Mouse (Mus musculus): ENCODE measurements around the gene Foxd3. TPM values are rescaled to one million over a fixed set of nuclear protein-coding genes. Genes with fewer than 3 reads are reported as not detected.

The Foxd3 gene
- polyA plus RNA-seq, 1 experiment = not detected

DNA sequence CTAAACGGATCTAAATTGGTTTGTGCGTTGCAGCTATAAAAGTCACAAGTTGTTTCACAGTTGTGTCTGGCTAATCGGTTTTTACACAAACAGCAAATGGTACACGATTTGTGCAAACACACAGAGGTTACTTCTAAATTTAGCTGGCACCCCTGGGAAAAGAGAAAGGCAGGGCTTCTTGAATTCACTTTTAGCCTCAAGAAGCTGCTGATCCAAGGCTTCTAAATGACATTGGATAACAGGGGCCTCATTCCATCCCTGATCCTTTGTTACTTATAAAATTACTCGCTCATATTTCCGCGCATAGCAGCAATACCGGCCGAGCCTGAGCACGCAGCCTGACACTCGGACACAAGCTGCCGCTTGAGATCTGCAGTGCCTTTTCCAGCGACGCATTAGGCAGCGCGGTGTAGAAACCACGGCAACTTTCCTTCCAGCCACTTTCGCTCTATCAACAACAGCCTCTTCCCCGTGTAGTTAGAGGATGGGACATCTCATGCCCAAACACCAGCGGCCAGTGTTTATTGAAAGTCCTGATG is 4.0 kb downstream of the Foxd3 start:
- TF ChIP-seq CTCF (IDR thresholded peaks at IDR 0.05; ENCODE audit: control insufficient read depth, insufficient read depth, low read length) (no peak), POLR2A (IDR thresholded peaks at IDR 0.05; ENCODE audit: borderline replicate concordance, control insufficient read depth, low read depth, low read length) (no peak)
- WGBS = 1% methylated on average over 20 of the region's 20 CpGs
- no peak overlapping the region for H3K4me3 ChIP-seq (replicated peaks; ENCODE audit: control insufficient read depth, low read depth, low read length)
- no peaks in the 10 kb centered on the region for H3K4me1 ChIP-seq (ENCODE audit: control insufficient read depth, insufficient read depth, low read length)
- H3K27ac ChIP-seq (ENCODE audit: control insufficient read depth, insufficient read depth, low read depth, low read length, poor library complexity) = no peak overlapping the region

DNA sequence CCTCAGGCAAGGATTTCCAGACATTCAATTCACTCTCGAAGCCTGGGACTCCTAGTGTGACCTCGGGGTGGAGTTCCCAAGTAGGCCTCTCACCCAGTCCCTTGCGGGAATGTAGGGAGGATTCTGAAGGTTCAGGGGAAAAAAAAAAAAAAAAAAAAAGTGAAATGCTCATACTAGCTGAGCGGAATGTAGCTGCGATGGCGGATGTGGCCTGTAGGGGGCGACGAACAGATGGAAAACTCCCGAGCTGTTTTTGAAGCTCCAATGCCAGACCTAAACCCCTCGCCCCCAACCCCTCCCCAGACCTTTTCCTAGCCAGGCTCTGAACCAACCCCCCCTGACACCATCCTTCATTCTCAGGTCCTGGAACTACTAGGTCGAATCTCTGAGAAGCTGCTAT is 4.9 kb downstream of the Foxd3 start:
- WGBS = 0% methylated on average over 11 of the region's 11 CpGs
- Histone ChIP-seq H3K27ac (ENCODE audit: control insufficient read depth, insufficient read depth, low read depth, low read length, poor library complexity) (no peak overlapping the region), H3K4me3 (replicated peaks; ENCODE audit: control insufficient read depth, low read depth, low read length) (no peak overlapping the region), H3K4me1 (ENCODE audit: control insufficient read depth, insufficient read depth, low read length) (no peaks in the 10 kb centered on the region)
- TF ChIP-seq CTCF (IDR thresholded peaks at IDR 0.05; ENCODE audit: control insufficient read depth, insufficient read depth, low read length) = peak; percentile 67
- no peak for TF ChIP-seq POLR2A (IDR thresholded peaks at IDR 0.05; ENCODE audit: borderline replicate concordance, control insufficient read depth, low read depth, low read length)

DNA sequence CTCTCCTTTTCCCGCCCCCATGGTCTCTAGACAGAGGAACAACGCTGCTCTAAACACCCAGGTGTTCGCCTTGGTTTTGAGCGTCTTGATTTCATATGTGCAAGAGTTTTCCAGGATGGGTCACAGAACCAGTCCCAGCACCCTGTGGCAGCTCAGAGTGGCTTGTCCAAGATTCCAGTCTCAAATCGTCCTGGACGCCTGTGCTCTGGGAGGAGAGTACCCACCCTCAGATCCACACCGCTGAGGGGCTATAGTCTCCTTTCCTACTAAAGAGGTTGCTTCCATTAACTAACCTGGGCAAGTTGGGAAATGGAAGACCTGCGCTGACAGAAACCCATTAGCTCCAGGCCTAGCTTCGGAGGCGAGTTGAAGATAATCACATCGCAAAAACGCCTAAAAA is 5.9 kb downstream of the Foxd3 start:
- 16% methylated on average over 12 of the region's 12 CpGs for WGBS
- no peak for TF ChIP-seq CTCF (IDR thresholded peaks at IDR 0.05; ENCODE audit: control insufficient read depth, insufficient read depth, low read length)
- no peak overlapping the region for H3K4me3 ChIP-seq (replicated peaks; ENCODE audit: control insufficient read depth, low read depth, low read length)
- H3K27ac ChIP-seq (ENCODE audit: control insufficient read depth, insufficient read depth, low read depth, low read length, poor library complexity) = no peak overlapping the region
- no peaks in the 10 kb centered on the region for H3K4me1 ChIP-seq (ENCODE audit: control insufficient read depth, insufficient read depth, low read length)

DNA sequence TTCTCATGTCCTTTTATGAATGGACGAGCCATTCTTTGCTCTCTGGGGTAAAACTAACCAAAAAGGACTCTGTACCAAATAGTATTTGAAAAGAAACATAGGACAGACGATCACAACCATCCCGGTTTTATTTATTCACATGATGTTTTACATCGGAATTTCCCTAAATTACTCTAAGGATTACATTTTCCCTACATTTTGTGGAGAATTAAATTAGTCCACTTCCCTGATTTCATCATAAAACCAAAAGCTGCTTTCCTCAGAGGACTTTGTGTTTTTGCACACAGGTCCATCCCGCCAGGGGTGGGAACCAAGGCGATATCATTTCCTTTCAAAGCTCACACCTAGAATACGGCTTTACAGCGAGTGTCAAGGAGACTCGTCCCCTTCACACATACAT is 6.3 kb downstream of the Foxd3 start:
- H3K4me3 ChIP-seq (replicated peaks; ENCODE audit: control insufficient read depth, low read depth, low read length) = no peak overlapping the region
- no peak for TF ChIP-seq CTCF (IDR thresholded peaks at IDR 0.05; ENCODE audit: control insufficient read depth, insufficient read depth, low read length)
- TF ChIP-seq POLR2A (IDR thresholded peaks at IDR 0.05; ENCODE audit: borderline replicate concordance, control insufficient read depth, low read depth, low read length) = no peak
- H3K4me1 ChIP-seq (ENCODE audit: control insufficient read depth, insufficient read depth, low read length) = no peaks in the 10 kb centered on the region
- 12% methylated on average over 9 of the region's 9 CpGs for WGBS
- H3K27ac ChIP-seq (ENCODE audit: control insufficient read depth, insufficient read depth, low read depth, low read length, poor library complexity) = no peak overlapping the region

DNA sequence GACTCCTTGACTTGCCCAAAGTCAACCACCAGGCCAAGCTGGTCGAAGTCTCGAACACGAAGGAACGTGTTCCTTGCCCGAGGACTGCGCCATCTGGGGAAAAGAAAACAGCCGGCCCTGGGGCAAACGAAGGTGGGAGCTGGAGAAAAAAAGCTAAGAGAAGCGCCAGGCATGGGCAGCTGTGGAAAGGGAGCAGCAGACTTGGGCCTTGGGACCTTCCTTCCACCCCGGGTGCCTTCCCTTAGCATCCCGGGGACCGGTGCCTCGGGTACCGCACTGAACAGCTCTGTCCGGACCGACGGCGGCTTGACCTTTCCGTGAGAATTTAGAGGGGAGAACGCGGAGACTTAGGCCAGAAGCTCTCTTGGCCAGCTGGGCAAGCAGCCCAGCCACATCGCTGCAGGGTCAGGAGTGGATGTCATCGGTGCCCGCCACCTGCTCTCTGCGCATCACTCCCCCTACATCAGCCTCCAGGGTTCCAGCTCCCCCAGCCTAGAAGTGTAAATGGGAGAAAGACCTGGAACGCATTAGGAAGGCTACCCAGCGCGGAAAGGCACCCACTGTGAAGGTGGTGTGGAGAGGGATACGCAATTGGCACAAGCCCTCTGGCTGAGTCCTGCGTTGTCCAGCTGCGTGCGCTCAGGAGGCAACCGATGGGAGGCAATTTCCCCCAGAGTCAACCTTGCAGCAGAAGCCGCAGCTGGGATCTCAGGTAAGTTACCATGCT is 6.9 kb downstream of the Foxd3 start:
- no peak overlapping the region for H3K4me3 ChIP-seq (replicated peaks; ENCODE audit: control insufficient read depth, low read depth, low read length)
- H3K4me1 ChIP-seq (ENCODE audit: control insufficient read depth, insufficient read depth, low read length) = no peaks in the 10 kb centered on the region
- H3K27ac ChIP-seq (ENCODE audit: control insufficient read depth, insufficient read depth, low read depth, low read length, poor library complexity) = no peak overlapping the region; the same call in 1 of the 2 replicates
- no peak for TF ChIP-seq CTCF (IDR thresholded peaks at IDR 0.05; ENCODE audit: control insufficient read depth, insufficient read depth, low read length)
- no peak for TF ChIP-seq POLR2A (IDR thresholded peaks at IDR 0.05; ENCODE audit: borderline replicate concordance, control insufficient read depth, low read depth, low read length)
- WGBS = 9% methylated on average over 34 of the region's 34 CpGs

DNA sequence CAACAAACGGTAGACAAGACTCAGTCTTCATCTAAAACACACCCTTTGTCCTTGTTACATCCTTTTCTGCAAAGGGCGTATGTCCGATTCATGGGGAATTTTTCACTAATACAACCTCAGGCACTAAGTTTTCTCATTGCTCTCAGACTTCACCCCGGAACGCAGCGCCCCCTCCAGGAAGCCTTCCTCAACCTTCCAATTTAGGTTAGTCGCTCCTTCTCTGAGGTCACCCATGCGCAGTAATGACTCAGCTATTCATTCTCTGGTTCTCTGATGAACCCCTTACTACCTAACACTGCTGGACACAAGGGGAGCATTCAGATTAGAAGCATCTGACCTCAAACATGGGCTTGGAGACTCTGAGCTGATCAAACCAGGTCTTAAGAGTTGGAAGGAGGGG is 7.6 kb downstream of the Foxd3 start:
- TF ChIP-seq CTCF (IDR thresholded peaks at IDR 0.05; ENCODE audit: control insufficient read depth, insufficient read depth, low read length) = no peak
- TF ChIP-seq POLR2A (IDR thresholded peaks at IDR 0.05; ENCODE audit: borderline replicate concordance, control insufficient read depth, low read depth, low read length) = no peak
- Histone ChIP-seq H3K27ac (ENCODE audit: control insufficient read depth, insufficient read depth, low read depth, low read length, poor library complexity) (no peak overlapping the region), H3K4me3 (replicated peaks; ENCODE audit: control insufficient read depth, low read depth, low read length) (no peak overlapping the region), H3K4me1 (ENCODE audit: control insufficient read depth, insufficient read depth, low read length) (no peaks in the 10 kb centered on the region)
- WGBS = 16% methylated on average over 8 of the region's 8 CpGs

DNA sequence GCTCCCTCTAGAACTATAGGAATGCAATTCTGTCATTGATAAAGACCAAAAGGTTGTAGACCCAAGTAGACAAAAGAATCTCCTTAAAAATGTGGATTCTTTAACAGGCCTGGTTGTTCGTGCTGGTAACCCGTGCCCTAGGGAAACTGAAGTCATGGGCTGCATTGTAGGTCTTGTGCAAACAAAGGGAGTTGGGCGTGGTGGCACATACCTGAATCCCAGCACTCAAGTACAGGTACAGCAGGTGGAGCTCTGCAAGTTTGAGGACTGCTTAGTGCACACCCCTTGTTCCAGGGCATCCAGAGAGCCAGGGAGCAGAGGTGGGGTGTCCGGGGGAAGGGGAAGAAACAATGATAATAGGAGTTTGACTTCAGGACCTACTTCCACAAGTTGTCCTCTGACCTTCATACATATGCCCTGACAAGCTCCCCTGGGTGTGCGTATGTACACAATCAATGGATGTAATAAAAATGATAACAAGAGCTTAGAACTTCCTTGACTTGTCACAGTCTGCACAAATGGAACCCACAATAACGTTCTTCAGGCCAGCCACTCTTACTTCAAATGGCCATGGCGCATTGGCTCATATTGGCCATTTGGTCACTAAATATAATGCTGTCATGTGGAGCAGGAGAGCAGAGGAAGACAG is 14.2 kb downstream of the Foxd3 start:
- TF ChIP-seq POLR2A (IDR thresholded peaks at IDR 0.05; ENCODE audit: borderline replicate concordance, control insufficient read depth, low read depth, low read length) = no peak
- no peak for TF ChIP-seq CTCF (IDR thresholded peaks at IDR 0.05; ENCODE audit: control insufficient read depth, insufficient read depth, low read length)
- WGBS = 79% methylated on average over 7 of the region's 7 CpGs
- no peaks in the 10 kb centered on the region for H3K4me1 ChIP-seq (ENCODE audit: control insufficient read depth, insufficient read depth, low read length)
- H3K27ac ChIP-seq (ENCODE audit: control insufficient read depth, insufficient read depth, low read depth, low read length, poor library complexity) = no peak overlapping the region
- H3K4me3 ChIP-seq (replicated peaks; ENCODE audit: control insufficient read depth, low read depth, low read length) = no peak overlapping the region

DNA sequence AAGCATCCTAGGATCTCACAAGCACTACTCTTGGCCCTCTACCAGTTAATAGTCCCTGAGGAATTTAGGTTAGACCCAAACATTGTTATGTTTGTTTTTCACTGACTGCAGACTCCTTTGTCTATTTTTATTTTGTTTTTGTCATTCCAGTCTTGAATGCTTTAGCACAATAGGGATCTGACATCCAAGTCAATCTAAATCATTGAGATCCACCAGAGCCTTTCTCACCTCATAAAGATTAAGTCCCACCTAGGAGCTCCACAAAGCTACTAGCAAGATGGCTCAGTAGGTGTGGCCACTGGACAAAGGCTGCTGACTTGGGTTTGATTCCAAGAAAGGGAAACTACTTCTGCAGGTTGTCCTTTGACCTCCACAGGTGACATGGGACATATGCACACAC is 19.1 kb downstream of the Foxd3 start:
- Histone ChIP-seq H3K4me3 (replicated peaks; ENCODE audit: control insufficient read depth, low read depth, low read length) (no peak overlapping the region), H3K4me1 (ENCODE audit: control insufficient read depth, insufficient read depth, low read length) (no peaks in the 10 kb centered on the region), H3K27ac (ENCODE audit: control insufficient read depth, insufficient read depth, low read depth, low read length, poor library complexity) (no peak overlapping the region)
- no peak for TF ChIP-seq CTCF (IDR thresholded peaks at IDR 0.05; ENCODE audit: control insufficient read depth, insufficient read depth, low read length)
- no peak for TF ChIP-seq POLR2A (IDR thresholded peaks at IDR 0.05; ENCODE audit: borderline replicate concordance, control insufficient read depth, low read depth, low read length)

Data from bone marrow, adult 2 months (tissue).